Mouse (Mus musculus) hindbrain, embryonic 16.5 days (tissue): ENCODE data around the gene Tnfrsf1a. TPM values are rescaled to one million over a fixed set of nuclear protein-coding genes. Genes with fewer than 3 reads are reported as not detected.
A peak's percentile ranks its signal among the peaks of the same experiment; 100 is the strongest.

Source experiments
- ATAC-seq: fragments of 200-750 bp; cut with Nextera tagmentation; 2 replicates; pipeline ENCODE4 v1.8.0; 2017; ENCODE audit warnings: moderate TSS enrichment, moderate library complexity
- H3K27ac ChIP-seq: fragments of 300-500 bp; sonication (generic); 2 replicates; pipeline ENCODE4 v1.5.1; 2014; ENCODE audit warnings: low read depth, mild to moderate bottlenecking, control low read depth, low read length, moderate library complexity
- H3K27me3 ChIP-seq: fragments of 300-500 bp; sonication (generic); replicated peaks from 2 replicates; pipeline ENCODE4 v1.6.1; 2014; ENCODE audit warnings: low read length; ENCODE audit not compliant: control insufficient read depth, insufficient read depth
- H3K36me3 ChIP-seq: fragments of 300-500 bp; sonication (generic); 2 replicates; pipeline ENCODE4 v1.6.1; 2014; ENCODE audit warnings: mild to moderate bottlenecking, low read length, moderate library complexity, mixed read lengths; ENCODE audit not compliant: control insufficient read depth, insufficient read depth
- H3K4me1 ChIP-seq: fragments of 300-500 bp; sonication (generic); 2 replicates; pipeline ENCODE4 v1.6.1; 2014; ENCODE audit warnings: low read depth, low read length; ENCODE audit not compliant: control insufficient read depth, insufficient read depth
- H3K4me2 ChIP-seq: fragments of 300-500 bp; sonication (generic); 2 replicates; pipeline ENCODE4 v1.6.1; 2014; ENCODE audit warnings: mild to moderate bottlenecking, low read length, control low read depth, moderate library complexity
- H3K4me3 ChIP-seq: fragments of 300-500 bp; sonication (generic); 2 replicates; pipeline ENCODE4 v1.5.1; 2014; ENCODE audit warnings: mild to moderate bottlenecking, low read length, control low read depth, moderate library complexity
- H3K9ac ChIP-seq: fragments of 300-500 bp; sonication (generic); 2 replicates; pipeline ENCODE4 v1.6.1; 2014; ENCODE audit warnings: low read depth, mild to moderate bottlenecking, control low read depth, low read length, moderate library complexity
- H3K9me3 ChIP-seq: fragments of 300-500 bp; sonication (generic); 2 replicates; pipeline ENCODE4 v1.6.1; 2014; ENCODE audit warnings: mild to moderate bottlenecking, low read length, moderate library complexity; ENCODE audit not compliant: control insufficient read depth
- WGBS: fragments of 180-500 bp; shearing (Covaris S2); extraction: QIAGEN DNeasy Blood & Tissue Kit; methylation state at CpG from one replicate; pipeline ENCODE4 v1.1.7; 2014; 5-methylcytosine and 5-hydroxymethylcytosine counted together
- polyA plus RNA-seq: library from polyadenylated mRNA; unstranded; fragments of >200 nt; fragmentation: Nextera tagmentation; extraction: Ambion mirVana; gene quantifications from 2 replicates; pipeline ENCODE4 v1.2.1, GENCODE M21; 2015

Gene Tnfrsf1a
- polyA plus RNA-seq, 1 experiment from 2014 or later = 15.1 TPM

DNA sequence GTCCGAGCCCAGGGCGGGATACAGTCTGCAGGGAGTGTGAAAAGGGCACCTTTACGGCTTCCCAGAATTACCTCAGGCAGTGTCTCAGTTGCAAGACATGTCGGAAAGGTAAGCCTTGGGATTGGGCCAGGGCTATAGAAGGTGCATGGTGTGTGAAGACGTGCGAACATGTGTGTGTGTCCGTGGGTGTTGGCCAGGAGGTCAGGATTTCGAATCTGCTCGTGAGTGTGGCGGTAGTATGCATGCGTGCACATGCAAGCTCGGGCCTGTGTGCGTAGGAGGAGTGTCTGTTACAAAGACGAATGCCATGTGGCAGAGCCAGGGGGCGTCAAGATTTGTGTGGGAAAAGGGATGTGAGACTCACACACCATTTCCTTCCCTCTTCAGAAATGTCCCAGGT, 8.2 kb downstream of the Tnfrsf1a start:
- WGBS = 89% methylated on average over 15 of the region's 15 CpGs
- H3K4me1 ChIP-seq = peaks cover 22% of the 10 kb centered on the region
- no peak overlapping the region for H3K4me2 ChIP-seq
- H3K27ac ChIP-seq = no peak overlapping the region
- no peak overlapping the region for H3K9ac ChIP-seq
- no peaks in the 10 kb centered on the region for H3K9me3 ChIP-seq
- no peak for ATAC-seq
- peaks cover 4% of the 10 kb centered on the region for H3K27me3 ChIP-seq
- no peaks in the 10 kb centered on the region for H3K36me3 ChIP-seq
- H3K4me3 ChIP-seq = no peak overlapping the region

DNA sequence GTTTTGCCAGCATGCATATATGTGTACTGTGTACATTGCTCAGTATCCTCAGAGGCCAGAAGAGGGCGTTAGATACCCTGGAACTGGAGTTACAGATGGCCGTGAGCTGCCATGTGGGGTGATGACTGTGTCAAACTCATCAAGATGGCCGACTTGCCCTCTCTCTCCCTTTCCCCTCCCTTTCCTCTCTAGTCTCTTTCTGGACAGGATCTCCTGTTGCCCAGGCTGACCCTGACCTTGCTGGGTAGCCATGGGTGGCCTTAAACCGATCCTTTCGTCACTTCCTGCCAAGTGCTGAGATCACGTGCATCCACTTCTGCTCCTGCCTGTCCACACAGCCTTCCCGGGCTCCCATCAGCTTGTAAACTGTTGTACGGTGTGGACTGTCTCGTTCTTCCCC, 10.8 kb downstream of the Tnfrsf1a start:
- Histone ChIP-seq H3K4me3 (no peak overlapping the region), H3K27ac (no peak overlapping the region), H3K9me3 (no peaks in the 10 kb centered on the region), H3K4me1 (peaks cover 24% of the 10 kb centered on the region), H3K36me3 (no peaks in the 10 kb centered on the region), H3K4me2 (no peak overlapping the region), H3K9ac (no peak overlapping the region), H3K27me3 (peaks cover 23% of the 10 kb centered on the region)
- no peak for ATAC-seq
- 60% methylated on average over 9 of the region's 9 CpGs for WGBS

DNA sequence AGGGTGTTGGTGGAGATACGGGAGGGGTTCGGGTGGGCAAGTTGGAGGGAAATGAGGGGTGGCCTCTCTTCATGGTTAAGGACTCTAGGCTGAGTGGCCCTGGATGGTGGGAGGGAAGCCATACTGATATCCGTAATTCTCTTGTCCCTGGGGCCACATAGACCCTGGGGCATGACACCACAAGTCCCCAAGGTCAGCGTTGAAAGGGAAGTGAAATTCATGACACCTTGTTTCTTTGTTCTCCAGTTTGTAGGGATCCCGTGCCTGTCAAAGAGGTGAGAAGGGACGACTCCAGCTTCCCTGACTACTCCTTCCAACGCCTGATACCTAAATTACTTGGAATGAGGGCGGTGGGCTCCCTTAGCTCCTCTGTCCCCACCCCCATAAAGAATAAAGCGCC, 11.7 kb downstream of the Tnfrsf1a start:
- no peaks in the 10 kb centered on the region for H3K36me3 ChIP-seq
- no peak overlapping the region for H3K9ac ChIP-seq
- no peaks in the 10 kb centered on the region for H3K9me3 ChIP-seq
- peaks cover 23% of the 10 kb centered on the region for H3K27me3 ChIP-seq
- ATAC-seq = no peak
- no peak overlapping the region; the same call in 1 of the 2 replicates for H3K4me2 ChIP-seq
- H3K4me3 ChIP-seq = no peak overlapping the region
- peaks cover 18% of the 10 kb centered on the region for H3K4me1 ChIP-seq
- WGBS = 53% methylated on average over 9 of the region's 9 CpGs
- no peak overlapping the region for H3K27ac ChIP-seq

DNA sequence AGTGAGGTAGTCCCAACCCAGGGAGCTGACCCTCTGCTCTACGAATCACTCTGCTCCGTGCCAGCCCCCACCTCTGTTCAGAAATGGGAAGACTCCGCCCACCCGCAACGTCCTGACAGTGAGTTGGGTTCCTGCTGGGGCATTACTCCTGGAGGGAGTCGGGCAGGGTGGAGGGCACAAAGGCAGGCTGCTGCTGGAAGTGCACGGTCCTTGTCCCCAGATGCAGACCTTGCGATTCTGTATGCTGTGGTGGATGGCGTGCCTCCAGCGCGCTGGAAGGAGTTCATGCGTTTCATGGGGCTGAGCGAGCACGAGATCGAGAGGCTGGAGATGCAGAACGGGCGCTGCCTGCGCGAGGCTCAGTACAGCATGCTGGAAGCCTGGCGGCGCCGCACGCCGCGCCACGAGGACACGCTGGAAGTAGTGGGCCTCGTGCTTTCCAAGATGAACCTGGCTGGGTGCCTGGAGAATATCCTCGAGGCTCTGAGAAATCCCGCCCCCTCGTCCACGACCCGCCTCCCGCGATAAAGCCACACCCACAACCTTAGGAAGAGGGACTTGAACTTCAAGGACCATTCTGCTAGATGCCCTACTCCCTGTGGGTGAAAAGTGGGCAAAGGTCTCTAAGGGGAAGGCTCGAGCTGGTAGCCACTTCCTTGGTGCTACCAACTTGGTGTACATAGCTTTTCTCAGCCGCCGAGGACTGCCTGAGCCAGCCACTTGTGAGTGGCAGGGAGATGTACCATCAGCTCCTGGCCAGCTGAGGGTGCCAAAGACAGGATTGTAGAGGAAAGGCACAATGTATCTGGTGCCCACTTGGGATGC, 12.5 kb downstream of the Tnfrsf1a start:
- WGBS = 15% methylated on average over 37 of the region's 38 CpGs
- Histone ChIP-seq H3K4me1 (peaks cover 18% of the 10 kb centered on the region), H3K27ac (no peak overlapping the region), H3K36me3 (no peaks in the 10 kb centered on the region), H3K9me3 (no peaks in the 10 kb centered on the region), H3K27me3 (peaks cover 23% of the 10 kb centered on the region), H3K4me3 (peak overlapping the region; percentile 38), H3K9ac (peak overlapping the region; percentile 62), H3K4me2 (peak overlapping the region; percentile 71)
- ATAC-seq = peak; percentile 69

DNA sequence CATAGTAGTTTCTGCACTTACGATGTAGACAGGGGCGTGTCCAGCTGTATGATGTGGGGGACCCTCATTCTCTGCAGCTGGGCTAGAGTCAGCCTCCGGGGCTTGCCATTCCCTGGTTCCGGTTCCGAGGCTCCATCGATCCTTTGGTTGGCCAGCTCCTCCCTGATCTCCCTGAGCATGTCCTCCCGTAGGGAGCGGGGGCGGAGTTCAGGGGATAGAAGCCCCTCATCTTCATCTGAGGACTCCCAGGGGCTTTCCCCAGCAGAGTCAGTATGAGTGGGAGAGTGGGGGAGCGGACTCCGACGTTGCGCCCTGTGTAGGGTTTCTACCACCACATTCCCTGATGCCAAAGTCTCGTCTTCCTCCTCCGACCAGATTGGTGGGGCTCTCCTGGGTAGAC, 13.9 kb downstream of the Tnfrsf1a start:
- Histone ChIP-seq H3K4me3 (peak overlapping the region; percentile 12; the same call in 1 of the 2 replicates), H3K27me3 (peaks cover 23% of the 10 kb centered on the region), H3K9me3 (no peaks in the 10 kb centered on the region), H3K4me1 (peaks cover 18% of the 10 kb centered on the region), H3K36me3 (no peaks in the 10 kb centered on the region), H3K27ac (no peak overlapping the region), H3K4me2 (peak overlapping the region; percentile 44), H3K9ac (no peak overlapping the region)
- ATAC-seq = no peak
- WGBS = 25% methylated on average over 15 of the region's 15 CpGs

DNA sequence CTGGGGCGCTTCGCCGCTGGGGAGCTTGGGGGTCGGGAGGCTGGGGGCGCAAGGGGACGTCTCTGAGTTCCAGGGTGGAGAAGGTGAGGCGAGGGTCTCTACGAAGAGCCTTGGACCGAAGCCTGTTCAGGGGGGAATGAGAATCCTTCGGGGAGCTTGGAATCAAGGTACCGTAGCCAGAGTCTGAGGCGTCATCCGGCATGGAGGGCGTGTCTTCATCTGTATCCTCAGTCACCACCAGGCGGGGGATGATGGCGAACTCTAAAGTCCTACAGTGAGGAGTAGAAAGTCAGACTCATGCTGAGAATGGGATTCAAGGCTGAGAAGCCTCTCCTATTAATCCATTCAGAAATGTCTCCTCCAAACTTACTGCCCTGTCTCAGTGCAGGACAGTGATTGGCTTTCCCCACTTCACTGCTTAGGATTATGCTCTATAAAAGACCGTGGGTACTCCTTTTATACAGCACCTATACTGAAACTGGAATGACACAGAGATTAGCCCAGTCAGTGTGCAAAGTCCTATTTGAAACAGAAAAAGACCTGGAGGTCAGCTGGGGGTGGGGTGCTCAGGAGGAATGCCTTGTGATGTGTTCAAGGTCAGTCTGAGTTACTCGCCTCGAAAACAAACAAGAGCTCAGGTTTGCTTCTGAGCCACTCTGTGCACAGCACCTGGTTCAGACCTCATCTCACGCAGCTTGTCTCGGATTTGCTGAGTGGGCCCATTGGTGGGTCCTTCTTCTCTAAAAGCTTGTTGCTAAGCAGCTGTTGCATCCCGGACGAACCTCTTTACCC, 14.5 kb downstream of the Tnfrsf1a start:
- no peak for ATAC-seq
- H3K4me3 ChIP-seq = peak overlapping the region; percentile 12; the same call in 1 of the 2 replicates
- H3K9me3 ChIP-seq = no peaks in the 10 kb centered on the region
- H3K27ac ChIP-seq = no peak overlapping the region
- 11% methylated on average over 23 of the region's 23 CpGs for WGBS
- peaks cover 18% of the 10 kb centered on the region for H3K4me1 ChIP-seq
- H3K36me3 ChIP-seq = no peaks in the 10 kb centered on the region
- peak overlapping the region; percentile 44 for H3K4me2 ChIP-seq
- peaks cover 23% of the 10 kb centered on the region for H3K27me3 ChIP-seq
- H3K9ac ChIP-seq = no peak overlapping the region

DNA sequence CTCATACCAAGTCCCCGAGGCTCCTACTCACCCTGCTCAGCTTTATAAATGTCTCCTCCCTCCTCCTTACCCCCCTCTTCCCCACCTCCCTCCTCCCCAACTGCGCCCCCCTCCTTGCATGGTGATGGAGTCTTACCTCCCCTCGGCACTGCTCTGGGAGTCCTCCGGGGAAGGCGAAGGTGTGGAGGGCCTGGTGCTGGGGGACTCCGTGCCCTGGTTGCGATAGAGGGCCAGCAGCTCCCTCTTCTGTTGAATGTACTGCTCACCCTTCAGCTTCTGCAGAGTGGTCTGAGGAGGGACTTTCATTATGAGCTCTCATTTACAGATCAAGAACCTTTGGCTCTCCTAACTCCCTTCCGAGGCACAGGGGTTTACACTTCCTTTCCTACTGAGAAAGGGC, 15.3 kb downstream of the Tnfrsf1a start:
- Histone ChIP-seq H3K27me3 (peaks cover 23% of the 10 kb centered on the region), H3K4me3 (no peak overlapping the region), H3K4me1 (peaks cover 18% of the 10 kb centered on the region), H3K27ac (no peak overlapping the region), H3K9me3 (no peaks in the 10 kb centered on the region), H3K36me3 (no peaks in the 10 kb centered on the region), H3K9ac (no peak overlapping the region), H3K4me2 (no peak overlapping the region; the same call in 1 of the 2 replicates)
- no peak for ATAC-seq
- 5% methylated on average over 8 of the region's 8 CpGs for WGBS

DNA sequence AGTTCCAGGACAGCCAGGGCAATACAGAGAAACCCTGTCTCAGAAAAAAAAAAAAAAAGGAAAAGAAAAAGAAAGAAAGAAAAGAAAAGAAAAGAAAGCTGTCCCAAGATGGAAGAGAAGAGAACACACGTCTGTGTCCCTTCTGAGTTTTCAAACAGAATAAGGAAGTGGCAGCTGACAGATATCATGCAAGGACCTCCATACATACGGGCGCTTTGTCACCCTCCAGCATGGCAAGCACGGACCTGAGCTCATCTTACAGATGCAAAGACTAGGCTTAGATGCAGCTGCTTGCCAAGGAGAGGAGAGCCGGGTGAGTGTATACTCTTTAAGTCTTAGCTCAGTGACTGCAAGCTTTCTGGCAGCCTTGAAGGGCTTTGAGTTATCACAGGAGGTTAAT, 16.4 kb downstream of the Tnfrsf1a start:
- H3K4me1 ChIP-seq = peaks cover 18% of the 10 kb centered on the region
- H3K27me3 ChIP-seq = peaks cover 23% of the 10 kb centered on the region
- H3K27ac ChIP-seq = no peak overlapping the region
- H3K36me3 ChIP-seq = no peaks in the 10 kb centered on the region
- no peak overlapping the region for H3K4me3 ChIP-seq
- 89% methylated on average over 5 of the region's 5 CpGs for WGBS
- H3K4me2 ChIP-seq = no peak overlapping the region
- H3K9me3 ChIP-seq = no peaks in the 10 kb centered on the region
- no peak for ATAC-seq
- no peak overlapping the region for H3K9ac ChIP-seq

DNA sequence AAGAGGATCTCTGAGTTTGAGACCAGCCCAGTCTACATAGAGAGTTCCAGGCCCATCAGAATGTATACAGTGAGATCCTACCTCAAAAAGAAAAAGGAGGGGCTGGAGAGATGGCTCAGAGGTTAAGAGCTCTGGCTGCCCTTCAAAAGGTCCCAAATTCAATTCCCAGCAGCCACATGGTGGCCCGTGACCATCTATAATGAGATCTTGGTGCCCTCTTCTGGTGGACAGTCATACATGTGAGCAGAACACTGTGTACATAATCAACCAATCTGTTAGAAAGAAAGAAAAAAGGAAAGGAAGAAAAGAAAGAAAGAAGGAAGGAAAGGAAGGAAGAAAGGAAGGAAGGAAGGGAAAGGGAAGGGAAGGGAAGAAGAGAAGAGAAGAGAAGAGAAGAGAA, 17.0 kb downstream of the Tnfrsf1a start:
- ATAC-seq = no peak
- Histone ChIP-seq H3K36me3 (no peaks in the 10 kb centered on the region), H3K9ac (no peak overlapping the region), H3K27me3 (peaks cover 22% of the 10 kb centered on the region), H3K9me3 (no peaks in the 10 kb centered on the region), H3K4me1 (peaks cover 17% of the 10 kb centered on the region), H3K27ac (no peak overlapping the region), H3K4me2 (no peak overlapping the region), H3K4me3 (no peak overlapping the region)
- WGBS = 72% methylated on average over 1 of the region's 1 CpGs
